Mouse (Mus musculus) left cerebral cortex, adult 11 months (tissue): ENCODE results near the gene Zfp871.

Experiments used
- DNase-seq: peaks from one replicate; pipeline ENCODE4 v3.0.0; 2022; ENCODE audit warnings: low spot score

The Zfp871 gene

DNA sequence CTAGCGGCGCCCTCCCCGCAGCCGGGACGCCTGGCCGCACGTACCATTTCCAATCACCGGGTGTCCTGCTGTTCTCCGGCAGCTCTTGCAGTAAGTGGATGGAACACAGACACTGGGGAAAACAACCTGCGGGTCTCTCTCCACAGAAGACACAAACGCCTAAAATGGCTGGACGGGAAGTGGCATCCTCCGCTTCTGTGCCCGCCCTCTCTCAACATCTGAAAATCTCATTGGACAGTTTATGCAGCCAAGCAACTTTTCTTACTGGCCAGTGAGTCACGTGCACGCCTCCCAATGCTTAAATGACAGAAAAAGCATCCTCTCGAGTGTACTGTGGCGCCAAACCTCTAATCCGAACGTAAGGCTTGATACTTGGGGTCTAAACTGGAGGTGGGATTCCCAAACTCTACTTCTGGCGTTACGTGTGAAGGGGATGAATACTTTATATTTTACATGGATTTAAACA lies at the start of gene Zfp871:
Zfp871 (minus strand) TSS at position 194 of the 466 bp plus-strand sequence.
- DNase-seq: peak; percentile 87

GRCm38 (mm10) chr17:32830418-32830782 lies 42.3 kb upstream of the Zfp871 start:
- DNase-seq: no peak

GRCm38 (mm10) chr17:32829540-32830417 lies 41.7 kb upstream of the Zfp871 start, which contains the start of gene Zfp799:
Gene Zfp799, minus strand, starts transcription at chr17:32830261.
- peak; percentile 87 for DNase-seq

- DNase-seq: no peak
These were observed 28.1 kb upstream of the Zfp871 start for GRCm38 (mm10) chr17:32816074-32816784.

GRCm38 (mm10) chr17:32814136-32814535 lies 26.0 kb upstream of the Zfp871 start:
- DNase-seq: no peak

DNA sequence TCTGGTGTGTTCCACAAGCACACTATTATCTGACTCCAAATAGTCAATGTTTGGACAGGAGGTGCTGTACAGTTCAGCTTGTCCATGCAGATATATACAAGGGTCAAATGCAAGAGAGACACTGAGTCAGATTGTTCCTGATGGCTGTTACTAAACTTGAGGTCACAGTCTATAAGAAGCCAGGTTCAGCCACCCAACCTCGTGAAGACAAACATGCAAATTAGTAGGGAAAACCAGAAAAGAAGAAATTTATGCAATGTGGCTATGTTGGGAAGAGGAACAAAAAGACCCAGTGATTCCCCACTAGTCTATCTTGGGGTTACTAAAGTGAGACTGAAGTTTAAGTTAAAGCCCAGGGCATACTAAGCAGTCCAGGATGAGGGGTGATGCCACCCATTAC lies 22.6 kb upstream of the Zfp871 start:
- no peak for DNase-seq

DNA sequence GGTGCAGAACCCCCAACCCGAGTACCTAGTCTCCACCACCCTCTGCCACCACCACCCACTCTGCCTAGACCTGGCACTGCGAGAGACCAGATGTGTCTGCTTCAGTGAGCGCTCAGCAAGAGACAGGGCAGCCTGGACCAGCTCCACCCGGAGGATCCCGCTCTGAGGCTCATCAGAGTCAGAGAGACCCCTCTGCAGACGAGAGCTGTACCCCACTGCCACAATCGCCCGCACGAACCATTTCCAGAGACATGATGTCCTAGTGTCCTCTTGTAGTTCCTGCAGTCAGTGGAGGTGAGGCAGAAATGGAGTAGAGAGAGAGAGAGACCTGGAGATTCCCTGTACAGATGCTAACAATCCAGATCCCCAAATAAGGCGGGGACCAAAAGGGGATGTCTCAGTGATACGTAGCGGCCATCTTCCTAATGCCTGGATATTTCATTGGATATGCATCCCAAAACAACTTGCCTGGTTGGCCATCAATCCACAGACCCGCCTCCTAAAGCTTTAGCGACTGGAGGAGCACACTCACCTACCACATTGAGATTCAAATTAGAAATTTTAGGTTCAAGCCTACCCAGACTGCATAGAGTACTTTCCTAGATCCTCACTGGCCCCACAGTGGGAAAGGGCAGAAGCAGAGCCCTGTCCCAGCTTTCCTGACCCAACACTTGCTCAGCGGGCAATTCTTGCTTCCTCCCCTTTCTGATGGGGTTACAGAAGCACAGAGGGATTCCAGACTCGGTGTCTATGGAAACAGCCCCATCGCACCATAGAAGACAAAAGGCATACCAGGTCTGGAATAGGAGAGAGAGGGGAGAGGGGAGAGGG lies 21.7 kb upstream of the Zfp871 start, which contains the start of gene Zfp811:
Zfp811 (minus strand) TSS at position 388 of the 831 bp plus-strand sequence.
- peak; percentile 45 for DNase-seq

DNA sequence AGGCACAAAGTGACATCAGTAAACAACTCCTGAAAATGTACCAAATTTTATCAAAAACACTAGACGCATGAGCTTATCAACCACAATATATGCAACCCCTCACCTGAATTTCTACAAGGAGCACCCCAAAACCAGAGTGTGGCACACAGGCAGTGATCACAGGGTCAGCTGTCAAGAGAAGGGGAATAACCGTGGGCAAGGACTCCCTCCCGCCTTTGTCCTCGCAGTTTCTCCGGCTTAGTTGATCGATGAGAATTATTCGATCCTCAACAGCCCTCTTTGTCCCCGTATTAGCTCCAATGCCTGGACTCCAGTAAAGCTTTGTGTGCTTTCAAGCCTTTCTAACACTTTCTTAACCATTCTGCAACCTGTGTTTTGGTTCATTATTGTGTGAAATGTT lies 20.8 kb upstream of the Zfp871 start:
- DNase-seq: no peak

- DNase-seq: no peak
These were observed 1.2 kb upstream of the Zfp871 start for GRCm38 (mm10) chr17:32789244-32789643.

DNA sequence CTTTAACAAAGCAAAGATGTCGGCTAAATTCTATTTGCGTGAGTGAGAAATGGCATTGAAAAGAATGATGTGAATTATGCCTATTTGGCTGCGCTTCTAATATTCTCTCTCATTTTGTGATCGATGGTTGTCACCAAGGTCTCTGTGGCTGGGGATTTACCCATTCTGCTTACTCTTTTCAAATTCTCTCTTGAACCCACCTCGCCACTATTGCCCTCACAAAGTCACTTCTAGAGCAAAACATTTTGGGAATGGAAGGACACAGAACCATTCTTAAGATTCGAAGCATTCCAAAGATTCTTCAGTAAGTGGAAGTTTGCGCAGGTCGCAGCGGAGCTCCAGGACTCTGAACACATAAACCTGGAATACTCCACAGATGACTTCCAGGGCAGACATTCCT lies 489 bp upstream of the Zfp871 start:
- DNase-seq: no peak

- peak; percentile 21 for DNase-seq
These were observed 522 bp downstream of the Zfp871 start for GRCm38 (mm10) chr17:32787436-32788093.

DNA sequence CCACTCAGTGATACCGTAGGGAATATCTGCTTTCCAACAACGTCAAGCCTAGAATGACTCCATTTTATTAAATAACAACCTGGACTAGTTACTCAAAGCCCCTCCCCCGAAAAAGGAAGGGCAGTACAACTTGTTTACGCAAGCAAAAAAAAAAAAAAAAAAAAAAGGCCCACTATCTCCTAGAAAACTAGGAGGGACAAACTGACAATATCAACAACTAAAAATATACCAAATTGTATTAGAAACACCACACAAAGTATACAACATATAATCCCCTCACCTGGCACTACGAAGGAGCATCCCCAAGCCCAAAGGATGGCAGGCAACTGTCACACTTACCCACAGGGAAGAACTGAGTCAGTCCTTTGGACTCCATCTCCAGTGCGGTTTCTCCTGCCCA lies 1.1 kb downstream of the Zfp871 start:
- DNase-seq: no peak

DNA sequence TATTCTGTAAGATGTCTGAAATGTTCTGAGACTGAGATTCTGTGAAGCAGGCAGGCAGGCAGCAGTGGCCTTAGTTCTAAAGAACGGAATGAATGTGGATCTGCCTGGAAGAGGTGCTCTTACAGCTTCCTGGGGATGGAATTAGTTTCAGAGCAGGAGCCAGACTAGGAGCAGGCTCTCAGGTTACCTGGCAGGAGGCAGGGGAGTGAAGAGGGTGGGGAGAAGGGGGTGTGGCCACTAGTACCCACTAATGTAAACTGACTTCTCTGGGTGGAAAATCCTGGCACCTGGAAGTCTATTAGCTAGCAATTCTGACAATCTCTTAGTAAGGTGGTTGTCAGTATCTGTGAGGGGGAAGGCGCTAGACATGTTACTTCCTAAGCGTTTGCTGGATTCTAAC lies 2.4 kb downstream of the Zfp871 start:
- no peak for DNase-seq

GRCm38 (mm10) chr17:32777564-32777963 lies 10.5 kb downstream of the Zfp871 start:
- DNase-seq: no peak

DNA sequence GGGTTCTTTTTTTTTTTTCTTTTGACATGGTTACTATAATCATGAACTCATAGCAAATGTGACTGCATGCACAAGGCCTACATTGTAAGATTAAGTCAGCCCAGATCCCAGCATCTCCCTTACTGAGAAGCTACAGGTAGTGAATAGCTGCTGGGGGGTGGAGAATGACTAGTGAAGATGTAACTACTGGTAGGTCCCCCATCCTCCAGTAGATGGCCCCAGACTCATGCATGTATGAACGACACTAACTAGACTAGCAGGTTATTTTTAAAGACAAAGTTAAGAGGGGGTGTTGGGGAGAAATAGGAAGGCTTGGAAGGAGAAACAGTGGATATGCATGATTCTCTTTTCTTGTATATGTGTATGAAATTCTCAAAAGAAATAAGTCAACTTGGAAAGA lies 16.9 kb downstream of the Zfp871 start:
- no peak for DNase-seq

GRCm38 (mm10) chr17:32766422-32766821 lies 21.7 kb downstream of the Zfp871 start:
- DNase-seq: no peak

DNA sequence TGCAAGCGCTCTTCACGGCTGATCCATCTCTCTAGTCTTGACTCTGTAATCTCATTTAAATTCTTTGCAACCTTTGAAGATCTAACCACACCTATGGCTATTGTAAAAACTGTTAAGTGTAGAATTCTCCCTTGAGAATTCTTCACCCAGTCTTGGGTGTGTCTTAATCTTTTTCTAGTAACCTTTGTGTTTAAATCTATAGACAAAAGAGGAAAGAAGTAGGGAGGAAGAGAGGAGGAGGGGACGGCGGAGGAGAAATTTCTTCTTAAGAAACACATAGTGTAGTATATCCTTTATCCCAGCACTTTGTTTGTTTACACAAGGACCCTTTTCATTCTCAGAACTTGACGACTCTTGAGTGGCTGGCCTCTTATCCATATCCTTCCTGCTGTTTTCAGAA lies 30.8 kb downstream of the Zfp871 start:
- DNase-seq: no peak

DNA sequence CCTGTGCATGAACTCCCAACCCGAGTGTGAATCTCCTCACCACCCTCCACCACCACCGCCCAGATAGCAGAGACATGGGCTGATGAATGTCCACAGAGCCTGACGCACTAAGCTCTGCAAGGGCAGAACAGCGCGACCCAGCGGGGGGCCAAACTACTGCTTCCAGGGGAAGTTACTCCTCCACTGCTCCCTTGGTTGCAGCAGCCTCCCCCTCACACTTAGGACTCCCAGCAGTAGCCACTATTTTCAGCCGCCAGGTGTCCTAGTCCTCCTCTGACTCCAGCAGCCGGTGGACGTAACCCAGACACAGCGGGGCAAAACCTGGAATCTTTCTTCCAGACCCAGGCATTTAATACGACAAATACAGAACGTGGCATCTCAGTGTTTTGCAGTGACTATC lies 34.5 kb downstream of the Zfp871 start:
- no peak for DNase-seq

GRCm38 (mm10) chr17:32752813-32753360 lies 35.2 kb downstream of the Zfp871 start:
- no peak for DNase-seq

DNA sequence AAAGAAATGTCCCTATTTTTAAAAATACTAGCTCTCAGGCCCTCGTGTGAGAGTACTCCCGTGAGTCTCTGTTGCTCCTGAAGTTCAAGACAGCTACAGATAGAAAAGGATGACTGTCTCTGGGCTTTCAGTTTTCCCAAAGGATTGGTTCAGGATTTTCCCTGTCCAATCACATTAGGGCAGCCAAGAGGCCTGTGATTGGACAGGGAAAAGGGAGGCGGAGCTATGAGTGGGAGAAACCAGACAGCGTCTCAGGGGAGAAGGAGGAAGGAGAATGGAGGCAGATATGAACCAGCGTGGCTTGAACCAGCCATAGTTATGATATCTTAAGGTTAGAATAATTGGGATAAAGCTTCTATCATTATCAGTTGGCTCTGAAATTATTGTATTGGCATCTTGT lies 37.5 kb downstream of the Zfp871 start:
- DNase-seq: no peak

- no peak for DNase-seq
These were observed 47.0 kb downstream of the Zfp871 start for GRCm38 (mm10) chr17:32741057-32741456.
